Mouse (Mus musculus): Measurements from ENCODE around the gene Gm29797. TPM values are rescaled to one million over a fixed set of nuclear protein-coding genes. Genes with fewer than 3 reads are reported as not detected.

Gene Gm29797
- polyA plus RNA-seq, 1 experiment: not detected

GRCm38 (mm10) chr2:181653065-181653464, 3.8 kb upstream of the Gm29797 start:
- no peak overlapping the region for H3K4me3 ChIP-seq (ENCODE audit: insufficient read depth, low read length)

GRCm38 (mm10) chr2:181653523-181653922, 3.3 kb upstream of the Gm29797 start:
- no peak overlapping the region for H3K27ac ChIP-seq (ENCODE audit: insufficient read depth, low read length)
- no peak overlapping the region for H3K4me3 ChIP-seq (ENCODE audit: insufficient read depth, low read length)
- TF ChIP-seq POLR2A (IDR thresholded peaks at IDR 0.05; ENCODE audit: low read depth, low read length): no peak
- no peak for TF ChIP-seq CTCF (IDR thresholded peaks at IDR 0.05; ENCODE audit: borderline replicate concordance, insufficient read depth, low read length)
- no peaks in the 10 kb centered on the region for H3K4me1 ChIP-seq (ENCODE audit: control insufficient read depth, insufficient read depth, low read length)

More at GRCm38 (mm10) chr2:181653065-181653464, 3.8 kb upstream of the Gm29797 start:
- TF ChIP-seq CTCF (IDR thresholded peaks at IDR 0.05; ENCODE audit: borderline replicate concordance, insufficient read depth, low read length) (no peak), POLR2A (IDR thresholded peaks at IDR 0.05; ENCODE audit: low read depth, low read length) (no peak)
- no peaks in the 10 kb centered on the region for H3K4me1 ChIP-seq (ENCODE audit: control insufficient read depth, insufficient read depth, low read length)
- H3K27ac ChIP-seq (ENCODE audit: insufficient read depth, low read length): no peak overlapping the region

GRCm38 (mm10) chr2:181657441-181657840, 607 bp downstream of the Gm29797 start:
- no peak overlapping the region for H3K27ac ChIP-seq (ENCODE audit: insufficient read depth, low read length)
- TF ChIP-seq POLR2A (IDR thresholded peaks at IDR 0.05; ENCODE audit: low read depth, low read length): no peak
- TF ChIP-seq CTCF (IDR thresholded peaks at IDR 0.05; ENCODE audit: borderline replicate concordance, insufficient read depth, low read length): no peak

GRCm38 (mm10) chr2:181658528-181658927, 1.7 kb downstream of the Gm29797 start:
- no peak overlapping the region for H3K4me3 ChIP-seq (ENCODE audit: insufficient read depth, low read length)
- no peaks in the 10 kb centered on the region for H3K4me1 ChIP-seq (ENCODE audit: control insufficient read depth, insufficient read depth, low read length)
- TF ChIP-seq CTCF (IDR thresholded peaks at IDR 0.05; ENCODE audit: borderline replicate concordance, insufficient read depth, low read length): no peak
- TF ChIP-seq POLR2A (IDR thresholded peaks at IDR 0.05; ENCODE audit: low read depth, low read length): no peak
- no peak overlapping the region for H3K27ac ChIP-seq (ENCODE audit: insufficient read depth, low read length)

More at GRCm38 (mm10) chr2:181657441-181657840, 607 bp downstream of the Gm29797 start:
- no peak overlapping the region for H3K4me3 ChIP-seq (ENCODE audit: insufficient read depth, low read length)
- no peaks in the 10 kb centered on the region for H3K4me1 ChIP-seq (ENCODE audit: control insufficient read depth, insufficient read depth, low read length)

GRCm38 (mm10) chr2:181658930-181659555, 2.2 kb downstream of the Gm29797 start:
- Histone ChIP-seq H3K27ac (ENCODE audit: insufficient read depth, low read length) (no peak overlapping the region), H3K4me1 (ENCODE audit: control insufficient read depth, insufficient read depth, low read length) (no peaks in the 10 kb centered on the region), H3K4me3 (ENCODE audit: insufficient read depth, low read length) (no peak overlapping the region)
- TF ChIP-seq POLR2A (IDR thresholded peaks at IDR 0.05; ENCODE audit: low read depth, low read length): no peak
- peak; percentile 76; the same call in 1 of the 2 replicates for TF ChIP-seq CTCF (IDR thresholded peaks at IDR 0.05; ENCODE audit: borderline replicate concordance, insufficient read depth, low read length)

GRCm38 (mm10) chr2:181659609-181660055, 2.8 kb downstream of the Gm29797 start:
- H3K4me1 ChIP-seq (ENCODE audit: control insufficient read depth, insufficient read depth, low read length): no peaks in the 10 kb centered on the region
- H3K27ac ChIP-seq (ENCODE audit: insufficient read depth, low read length): no peak overlapping the region
- TF ChIP-seq POLR2A (IDR thresholded peaks at IDR 0.05; ENCODE audit: low read depth, low read length) (no peak), CTCF (IDR thresholded peaks at IDR 0.05; ENCODE audit: borderline replicate concordance, insufficient read depth, low read length) (peak; percentile 72; the same call in 1 of the 2 replicates)
- no peak overlapping the region for H3K4me3 ChIP-seq (ENCODE audit: insufficient read depth, low read length)

GRCm38 (mm10) chr2:181662620-181663297, 5.9 kb downstream of the Gm29797 start:
- no peak overlapping the region for H3K27ac ChIP-seq (ENCODE audit: insufficient read depth, low read length)
- no peaks in the 10 kb centered on the region for H3K4me1 ChIP-seq (ENCODE audit: control insufficient read depth, insufficient read depth, low read length)
- H3K4me3 ChIP-seq (ENCODE audit: insufficient read depth, low read length): no peak overlapping the region
- TF ChIP-seq POLR2A (IDR thresholded peaks at IDR 0.05; ENCODE audit: low read depth, low read length) (no peak), CTCF (IDR thresholded peaks at IDR 0.05; ENCODE audit: borderline replicate concordance, insufficient read depth, low read length) (no peak)

- H3K4me3 ChIP-seq (ENCODE audit: insufficient read depth, low read length): no peak overlapping the region
- TF ChIP-seq CTCF (IDR thresholded peaks at IDR 0.05; ENCODE audit: borderline replicate concordance, insufficient read depth, low read length) (no peak), POLR2A (IDR thresholded peaks at IDR 0.05; ENCODE audit: low read depth, low read length) (no peak)
- no peaks in the 10 kb centered on the region for H3K4me1 ChIP-seq (ENCODE audit: control insufficient read depth, insufficient read depth, low read length)
- no peak overlapping the region for H3K27ac ChIP-seq (ENCODE audit: insufficient read depth, low read length)
Observed at GRCm38 (mm10) chr2:181663298-181663630, 6.4 kb downstream of the Gm29797 start.

GRCm38 (mm10) chr2:181670285-181670912, 13.6 kb downstream of the Gm29797 start:
- no peak overlapping the region for H3K27ac ChIP-seq (ENCODE audit: insufficient read depth, low read length)
- H3K4me1 ChIP-seq (ENCODE audit: control insufficient read depth, insufficient read depth, low read length): no peaks in the 10 kb centered on the region
- TF ChIP-seq POLR2A (IDR thresholded peaks at IDR 0.05; ENCODE audit: low read depth, low read length) (no peak), CTCF (IDR thresholded peaks at IDR 0.05; ENCODE audit: borderline replicate concordance, insufficient read depth, low read length) (no peak)
- no peak overlapping the region for H3K4me3 ChIP-seq (ENCODE audit: insufficient read depth, low read length)

GRCm38 (mm10) chr2:181670913-181671311, 14.1 kb downstream of the Gm29797 start:
- Histone ChIP-seq H3K4me1 (ENCODE audit: control insufficient read depth, insufficient read depth, low read length) (no peaks in the 10 kb centered on the region), H3K27ac (ENCODE audit: insufficient read depth, low read length) (no peak overlapping the region), H3K4me3 (ENCODE audit: insufficient read depth, low read length) (peak overlapping the region; percentile 31; the same call in 1 of the 2 replicates)
- TF ChIP-seq POLR2A (IDR thresholded peaks at IDR 0.05; ENCODE audit: low read depth, low read length) (no peak), CTCF (IDR thresholded peaks at IDR 0.05; ENCODE audit: borderline replicate concordance, insufficient read depth, low read length) (no peak)
